Mouse (Mus musculus) fibroblast of lung, adult 2 months (primary cell): Measurements from ENCODE around the gene Kpna7.

Experiments
- DNase-seq: peaks from one replicate; pipeline ENCODE4 v3.0.0-alpha.2; 2011; ENCODE audit warnings: low read depth

Kpna7 gene

GRCm38 (mm10) chr5:144963817-144964261 is 120.0 kb downstream of the Kpna7 start:
- DNase-seq, result no peak

- DNase-seq, result no peak
Observed at GRCm38 (mm10) chr5:144963401-144963800, 120.4 kb downstream of the Kpna7 start.

GRCm38 (mm10) chr5:144958271-144958670 is 125.6 kb downstream of the Kpna7 start:
- no peak for DNase-seq

- DNase-seq, result no peak
Observed at GRCm38 (mm10) chr5:144954432-144954831, 129.4 kb downstream of the Kpna7 start.

GRCm38 (mm10) chr5:144952592-144952991 is 131.2 kb downstream of the Kpna7 start:
- DNase-seq, result no peak

GRCm38 (mm10) chr5:144950428-144951051 is 133.3 kb downstream of the Kpna7 start:
- DNase-seq, result no peak

- no peak for DNase-seq
Observed at GRCm38 (mm10) chr5:144949856-144950255, 134.0 kb downstream of the Kpna7 start.

- no peak for DNase-seq
Observed at GRCm38 (mm10) chr5:144948422-144948821, 135.4 kb downstream of the Kpna7 start.

- no peak for DNase-seq
Observed at GRCm38 (mm10) chr5:144948002-144948401, 135.8 kb downstream of the Kpna7 start.

DNA sequence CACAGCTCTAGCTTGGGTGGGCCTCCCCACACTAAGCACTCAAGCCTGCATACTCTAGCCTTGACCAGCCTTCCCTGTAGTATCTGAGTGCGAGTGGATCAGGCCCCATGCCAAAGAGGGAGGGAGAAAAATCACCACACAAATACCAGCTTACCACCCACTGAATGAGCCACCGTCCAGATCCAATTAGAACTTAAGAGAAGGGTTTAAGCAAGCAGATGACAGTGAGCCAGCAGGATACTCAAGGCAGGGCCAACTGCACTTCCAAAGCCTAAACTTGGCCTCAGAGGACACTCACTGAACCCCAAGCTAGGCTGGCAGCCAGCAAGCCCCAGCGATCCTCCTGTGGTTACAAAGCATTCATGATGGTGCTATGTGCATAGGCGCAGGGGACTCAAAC is 137.8 kb downstream of the Kpna7 start:
- DNase-seq, result peak; percentile 76

GRCm38 (mm10) chr5:144944932-144945331 is 138.9 kb downstream of the Kpna7 start:
- DNase-seq, result peak; percentile 60

GRCm38 (mm10) chr5:144944370-144944769 is 139.5 kb downstream of the Kpna7 start:
- no peak for DNase-seq

GRCm38 (mm10) chr5:144943346-144943745 is 140.5 kb downstream of the Kpna7 start:
- DNase-seq, result no peak

DNA sequence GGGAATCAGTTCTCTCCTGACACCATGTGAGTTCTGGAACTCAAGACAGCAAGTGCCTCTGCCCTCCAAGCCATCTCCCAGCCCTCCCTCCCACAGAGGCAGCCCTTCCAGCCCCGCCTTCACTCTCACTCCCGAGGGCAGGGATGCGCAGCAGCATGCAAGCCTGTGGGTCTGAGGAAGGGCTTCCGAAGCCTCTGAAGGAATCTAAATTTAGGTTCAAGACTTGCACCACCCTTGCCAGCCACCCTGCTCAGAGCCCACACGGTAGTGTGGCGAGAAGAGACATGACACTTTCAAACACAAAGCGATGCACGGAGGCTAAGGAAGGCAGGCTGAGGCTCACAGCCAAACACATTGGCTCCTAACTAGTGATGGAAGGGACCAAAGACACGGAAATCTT is 141.4 kb downstream of the Kpna7 start:
- DNase-seq, result no peak

- DNase-seq, result no peak
Observed at GRCm38 (mm10) chr5:144940904-144941303, 142.9 kb downstream of the Kpna7 start.

DNA sequence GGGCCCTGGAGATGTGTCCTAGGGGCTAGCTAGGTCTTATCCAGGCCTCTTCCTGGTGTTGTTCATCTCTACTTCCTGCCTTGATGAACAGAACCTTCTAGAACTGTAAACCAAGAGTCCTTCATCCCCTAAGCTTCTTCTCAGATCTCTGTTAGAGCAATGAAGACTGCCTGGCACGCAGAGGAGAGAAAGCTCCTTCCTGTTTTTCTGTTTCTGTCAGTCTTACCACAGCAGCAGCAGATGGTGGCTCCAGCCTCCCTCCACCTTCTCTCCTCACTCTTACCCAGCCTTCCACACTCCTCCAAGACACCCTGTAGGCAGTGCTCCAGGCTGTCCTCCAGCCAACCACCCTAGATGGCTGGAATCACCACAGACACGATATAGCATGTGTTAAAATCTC is 146.5 kb downstream of the Kpna7 start:
- DNase-seq, result no peak
